Mouse (Mus musculus): ENCODE measurements around the gene Hmg20a.

Gene Hmg20a

DNA sequence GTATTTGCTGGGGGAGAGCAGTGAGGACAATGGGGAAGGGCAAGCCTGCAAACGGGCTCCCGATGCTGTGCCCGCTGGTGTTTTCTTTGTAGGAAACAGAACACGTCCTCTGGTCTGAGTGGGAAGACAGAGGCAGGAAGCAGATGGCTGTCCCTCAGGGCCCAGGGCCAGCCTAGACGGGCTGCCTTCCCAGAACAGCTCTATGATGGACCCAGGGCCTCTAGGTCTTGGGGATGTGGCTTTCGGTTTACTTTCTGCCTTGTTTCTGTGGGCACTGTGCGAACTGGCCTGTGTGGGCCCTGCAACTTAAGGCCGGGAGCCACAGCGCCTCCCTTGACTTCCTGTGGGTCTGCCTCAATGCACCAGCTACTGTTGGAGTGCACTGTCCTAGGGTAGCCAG, 115.5 kb downstream of the Hmg20a start:
- DNase-seq: peak in 1 of 2 experiments; percentile 45

DNA sequence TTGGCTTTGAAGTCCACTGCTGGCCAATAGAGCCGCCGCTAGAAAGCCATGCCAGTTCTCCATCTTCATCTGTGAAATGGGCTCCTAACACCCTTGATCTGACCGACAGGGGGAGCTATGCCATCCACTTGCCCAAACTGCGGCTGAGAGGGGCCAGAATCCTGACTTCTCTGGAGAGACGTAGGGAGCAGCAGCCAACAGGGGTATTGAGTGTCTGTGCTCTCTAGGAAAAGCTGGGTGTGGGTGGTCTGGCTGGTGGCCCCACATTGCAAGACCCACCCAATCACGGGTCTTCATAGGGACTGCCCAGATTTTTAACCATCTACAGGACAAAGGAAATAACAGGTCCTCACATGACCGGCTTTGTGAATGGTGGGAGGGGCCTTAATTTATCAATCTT, 116.3 kb downstream of the Hmg20a start:
- no peak for DNase-seq

DNA sequence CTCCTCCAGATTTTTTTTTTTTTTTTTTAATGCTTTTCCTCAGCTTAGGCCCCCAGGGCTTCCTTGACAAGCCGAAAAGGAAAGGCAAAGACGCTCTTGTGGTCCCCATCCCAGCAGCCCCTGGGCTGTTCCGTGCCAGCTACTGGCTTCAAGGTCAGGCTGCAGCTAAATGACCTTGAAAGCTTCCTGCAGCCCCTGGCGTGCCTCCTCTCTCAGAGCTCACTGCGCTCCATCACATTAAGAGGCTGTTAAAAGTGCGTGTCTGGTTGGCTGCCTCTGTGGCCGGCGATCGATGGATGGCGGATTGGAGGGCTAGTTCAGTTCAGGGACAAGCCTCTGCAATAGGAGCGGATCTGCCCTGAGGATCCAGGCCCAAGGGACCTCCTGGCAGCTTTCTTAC, 117.0 kb downstream of the Hmg20a start:
- no peak for DNase-seq

DNA sequence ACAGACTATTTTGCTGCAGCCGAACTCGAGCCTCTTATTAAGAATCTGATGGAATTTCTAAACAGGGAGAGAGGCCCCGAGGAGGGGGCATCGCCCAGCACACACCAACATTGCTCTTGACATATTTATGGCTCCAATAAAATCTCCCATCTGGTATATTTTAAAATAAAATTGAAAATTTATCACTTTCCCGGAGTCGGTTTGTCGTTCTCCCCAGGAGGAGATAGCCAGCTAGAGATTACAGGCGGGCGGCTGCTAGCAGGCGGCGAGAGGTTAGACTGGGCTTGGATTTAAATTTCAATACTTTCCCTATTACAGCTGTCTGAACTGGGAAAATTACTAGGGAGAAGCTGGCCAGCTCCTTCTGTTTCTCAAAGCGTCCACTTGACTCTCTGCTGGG, 121.6 kb downstream of the Hmg20a start:
- DNase-seq: no peak

DNA sequence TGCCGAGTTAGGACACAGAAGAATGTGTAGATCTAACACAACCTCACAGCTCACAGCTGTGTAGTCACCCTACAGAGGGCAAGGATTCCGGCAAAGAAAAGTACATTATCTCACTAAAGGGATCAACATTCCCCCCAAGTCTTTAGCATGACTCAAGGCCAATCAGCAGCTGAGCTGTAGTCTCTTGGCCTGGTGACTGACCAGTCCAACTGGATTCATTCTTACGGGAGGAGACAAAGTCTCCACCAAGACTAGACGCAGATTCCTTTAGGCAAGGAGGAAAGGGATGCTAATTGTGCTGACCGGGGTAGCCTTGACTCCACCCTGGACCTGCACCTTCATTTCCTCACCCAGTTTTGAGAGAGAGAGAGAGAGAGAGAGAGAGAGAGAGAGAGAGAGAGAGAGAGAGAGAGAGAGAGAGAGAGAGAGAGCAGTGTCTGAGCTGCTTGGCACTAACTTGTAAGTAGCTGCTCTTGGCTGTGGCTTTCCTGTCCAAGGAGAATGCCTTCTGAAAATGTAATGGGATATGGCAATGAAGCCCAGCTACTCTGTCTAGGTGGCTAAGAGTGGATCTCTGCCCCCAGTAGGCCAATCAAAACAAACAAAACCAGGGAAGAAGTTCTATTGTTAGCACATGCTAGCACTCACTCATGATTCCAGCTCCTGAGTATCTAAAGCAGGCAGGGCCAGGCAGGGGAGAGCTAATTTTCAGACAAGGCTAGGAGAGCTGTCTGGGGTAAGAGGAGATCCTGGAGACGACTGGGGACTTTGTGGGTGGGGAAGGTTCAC, 126.5 kb downstream of the Hmg20a start:
- DNase-seq: no peak
